Mouse (Mus musculus) forebrain, embryonic 12.5 days (tissue): ENCODE results near the gene Ddb2. TPM values are rescaled to one million over a fixed set of nuclear protein-coding genes. Genes with fewer than 3 reads are reported as not detected.

Experiments used
- ATAC-seq: fragments of 200-750 bp; cut with Nextera tagmentation; 2 replicates; pipeline ENCODE4 v1.8.0; 2017; ENCODE audit warnings: moderate TSS enrichment; ENCODE audit not compliant: low FRiP score
- H3K27ac ChIP-seq: fragments of 300-500 bp; sonication (generic); 2 replicates; pipeline ENCODE4 v1.5.1; 2016; ENCODE audit warnings: mild to moderate bottlenecking
- H3K27me3 ChIP-seq: fragments of 300-500 bp; sonication (generic); 2 replicates; pipeline ENCODE4 v1.6.1; 2016; ENCODE audit warnings: mild to moderate bottlenecking
- H3K36me3 ChIP-seq: fragments of 300-500 bp; sonication (generic); replicated peaks from 2 replicates; pipeline ENCODE4 v1.6.1; 2016; ENCODE audit warnings: mild to moderate bottlenecking
- H3K4me1 ChIP-seq: fragments of 300-500 bp; sonication (generic); 2 replicates; pipeline ENCODE4 v1.6.1; 2016
- H3K4me2 ChIP-seq: fragments of 300-500 bp; sonication (generic); 2 replicates; pipeline ENCODE4 v1.6.1; 2016; ENCODE audit warnings: mild to moderate bottlenecking, moderate library complexity
- H3K4me3 ChIP-seq: fragments of 300-500 bp; sonication (generic); replicated peaks from 2 replicates; pipeline ENCODE4 v1.5.1; 2016; ENCODE audit warnings: mild to moderate bottlenecking
- H3K9ac ChIP-seq: fragments of 300-500 bp; sonication (generic); 2 replicates; pipeline ENCODE4 v1.6.1; 2016; ENCODE audit warnings: mild to moderate bottlenecking
- H3K9me3 ChIP-seq: fragments of 300-500 bp; sonication (generic); 2 replicates; pipeline ENCODE4 v1.6.1; 2016
- WGBS: fragments of 180-500 bp; shearing (Covaris S2); methylation state at CpG from one replicate; pipeline ENCODE4 v1.1.7; 2016; 5-methylcytosine and 5-hydroxymethylcytosine counted together
- polyA plus RNA-seq: library from polyadenylated mRNA; unstranded; fragments of >200 nt; fragmentation: Nextera tagmentation; extraction: Ambion mirVana; gene quantifications from 2 replicates; pipeline ENCODE4 v1.2.1, GENCODE M21; 2016

Gene Ddb2
- polyA plus RNA-seq: 10.3 TPM in 2 replicates

DNA sequence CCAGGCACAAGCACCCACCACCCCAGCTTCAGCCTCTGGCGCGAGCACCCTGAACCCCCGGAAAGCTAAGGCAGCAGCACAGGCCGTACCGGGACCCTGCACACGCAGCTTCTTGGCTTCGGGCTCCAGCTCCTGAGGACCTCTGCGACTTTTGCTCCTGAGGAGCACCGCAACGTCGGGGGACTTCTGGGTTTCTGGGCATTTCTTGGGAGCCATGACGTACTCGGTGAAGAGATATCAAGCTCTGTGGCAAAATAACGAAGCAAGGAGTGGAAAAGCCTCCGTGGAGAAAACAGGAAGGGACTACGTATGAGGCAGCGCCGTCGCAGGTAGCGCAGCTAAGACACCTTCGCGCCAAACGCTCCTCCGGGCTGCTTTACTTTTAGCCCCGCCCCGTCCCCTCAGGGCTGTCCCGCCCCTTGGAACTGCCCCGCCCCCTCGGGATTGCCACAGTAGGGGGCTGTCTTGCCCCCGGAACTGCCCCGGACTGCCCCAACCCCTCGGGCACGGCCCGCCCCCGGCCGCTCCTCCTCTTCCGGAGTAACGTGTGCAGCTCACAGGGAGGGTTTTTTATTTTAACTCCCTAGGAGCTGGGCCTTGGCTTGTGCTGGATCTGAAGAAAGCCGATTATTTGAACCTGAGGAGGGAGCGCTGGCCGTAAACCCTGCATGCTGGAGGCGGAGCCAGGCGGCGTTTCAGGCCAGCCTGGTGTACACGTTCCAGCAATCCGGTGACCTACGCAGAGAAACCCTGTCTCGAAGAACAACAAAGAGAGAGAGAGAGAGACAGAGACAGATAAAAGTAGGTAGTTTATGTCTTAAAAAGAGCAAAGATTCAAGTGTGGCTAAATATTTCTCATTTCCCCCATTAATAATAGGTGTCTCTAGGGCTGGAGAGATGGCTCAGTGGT, at the start of gene Ddb2:
TSS of gene Ddb2 (minus strand) at position 382 of the 910 bp plus-strand sequence.
- peak; percentile 98 for ATAC-seq
- Histone ChIP-seq H3K36me3 (0 out of 2 replicates have a peak, but pooled peaks cover 4% of the 10 kb centered on the region), H3K4me3 (peak within 1 kb of the TSS; percentile 54), H3K9me3 (no peaks in the 10 kb centered on the region), H3K4me2 (peak within 1 kb of the TSS; percentile 77), H3K27me3 (no peaks in the 10 kb centered on the region), H3K27ac (peak within 1 kb of the TSS; percentile 95), H3K4me1 (peaks cover 10% of the 10 kb centered on the region; the same call in 1 of the 2 replicates), H3K9ac (peak within 1 kb of the TSS; percentile 70)
- under 1% methylated on average over 48 of the region's 48 CpGs for WGBS

DNA sequence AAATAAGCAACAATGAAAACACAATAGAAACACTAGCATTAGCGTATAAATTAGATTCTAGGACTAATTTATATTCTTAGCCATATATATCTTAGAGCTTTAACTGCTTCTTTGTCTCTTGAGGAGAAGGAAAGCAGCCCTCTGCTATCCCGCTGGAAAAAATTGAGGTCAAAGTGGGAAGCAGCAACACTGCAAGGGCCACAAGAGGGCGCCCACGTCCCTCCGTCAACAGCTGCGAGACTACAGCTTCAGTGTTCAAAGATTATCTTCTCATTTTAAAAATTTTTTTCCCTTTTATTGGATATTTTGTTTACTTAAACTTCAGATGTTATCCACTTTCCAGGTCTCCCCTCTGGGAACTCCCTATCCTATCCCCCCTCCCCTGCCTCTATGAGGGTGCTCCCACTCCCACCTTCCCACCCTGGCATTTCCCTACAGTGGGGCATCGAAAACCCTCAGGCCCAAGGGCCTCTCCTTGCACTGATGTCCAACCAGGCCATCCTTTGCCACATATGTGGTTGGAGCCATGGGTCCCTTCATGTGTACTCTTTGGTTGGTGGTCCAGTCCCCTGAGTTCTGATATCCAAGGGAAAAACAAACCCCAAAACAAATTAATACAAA, 49.2 kb upstream of the Ddb2 start:
- peaks cover 6% of the 10 kb centered on the region; the same call in 1 of the 2 replicates for H3K4me1 ChIP-seq
- H3K4me2 ChIP-seq: no peak overlapping the region
- H3K27ac ChIP-seq: no peak overlapping the region
- peak; percentile 64 for ATAC-seq
- H3K27me3 ChIP-seq: no peaks in the 10 kb centered on the region
- no peak overlapping the region for H3K4me3 ChIP-seq
- no peak overlapping the region for H3K9ac ChIP-seq
- no peaks in the 10 kb centered on the region for H3K9me3 ChIP-seq
- no peaks in the 10 kb centered on the region; the same call in 1 of the 2 replicates for H3K36me3 ChIP-seq
- 14% methylated on average over 7 of the region's 7 CpGs for WGBS

DNA sequence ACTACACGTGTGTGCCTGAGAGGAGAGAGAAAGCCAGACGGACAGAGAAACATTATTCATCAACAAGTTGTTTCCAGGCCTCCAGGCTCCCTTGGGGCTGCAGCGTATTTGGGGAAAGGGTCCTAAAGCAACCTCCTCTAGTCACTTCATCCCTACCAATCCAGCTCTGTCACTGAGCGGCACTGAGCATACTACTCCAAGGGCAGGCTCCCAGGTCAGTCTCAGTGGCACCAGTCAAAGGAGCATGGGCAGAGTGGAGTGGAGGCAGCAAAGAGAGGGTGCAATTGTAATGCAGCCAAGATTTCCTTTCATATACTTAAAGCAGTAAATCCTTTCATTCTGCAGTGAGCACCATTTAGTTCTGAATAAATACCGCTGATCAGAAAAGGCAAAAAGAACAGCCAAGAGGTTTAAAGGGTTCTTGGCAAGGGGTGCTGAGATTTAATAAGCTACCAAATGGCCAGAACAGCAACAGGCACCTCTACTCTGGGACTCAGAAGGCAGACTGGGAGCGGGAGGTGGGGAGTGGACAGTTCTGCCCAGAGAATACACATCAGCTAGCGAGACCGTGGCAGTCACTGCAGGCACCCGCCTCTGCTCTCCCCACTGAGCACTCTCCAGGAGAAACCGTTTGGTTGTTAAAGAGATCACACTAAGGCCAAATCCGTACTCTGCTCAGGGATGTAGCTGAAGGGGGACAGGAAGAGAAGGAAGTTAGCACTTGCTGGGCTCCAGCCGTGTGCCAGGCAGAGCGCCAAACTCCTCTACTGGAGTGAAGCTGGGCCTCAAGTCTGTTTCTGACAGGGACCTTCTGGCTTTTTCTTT, 47.8 kb upstream of the Ddb2 start:
- 70% methylated on average over 13 of the region's 13 CpGs for WGBS

DNA sequence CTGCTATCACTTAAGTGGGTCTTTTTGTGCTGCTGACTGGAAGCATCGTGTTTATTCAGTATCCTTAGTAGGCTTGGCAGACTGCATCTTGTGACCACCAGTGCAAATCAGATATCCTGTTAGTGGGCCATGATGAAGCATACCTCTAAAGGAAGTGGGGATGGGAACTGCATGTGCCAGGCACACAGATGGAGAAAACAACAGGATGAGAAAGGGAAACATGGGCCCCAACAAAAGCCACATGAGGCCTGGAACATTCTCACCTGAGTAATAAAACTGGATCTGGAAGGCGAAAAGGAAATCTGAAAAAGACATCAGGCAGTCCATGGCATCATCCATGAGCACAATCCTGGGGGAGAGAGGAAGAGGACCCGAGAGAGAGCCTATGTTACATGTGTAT, 47.2 kb upstream of the Ddb2 start:
- H3K4me1 ChIP-seq: peaks cover 6% of the 10 kb centered on the region; the same call in 1 of the 2 replicates
- H3K9me3 ChIP-seq: no peaks in the 10 kb centered on the region
- 83% methylated on average over 3 of the region's 3 CpGs for WGBS
- no peak overlapping the region for H3K27ac ChIP-seq
- H3K4me3 ChIP-seq: no peak overlapping the region
- ATAC-seq: no peak
- no peak overlapping the region for H3K4me2 ChIP-seq
- H3K36me3 ChIP-seq: no peaks in the 10 kb centered on the region; the same call in 1 of the 2 replicates
- no peaks in the 10 kb centered on the region for H3K27me3 ChIP-seq
- no peak overlapping the region for H3K9ac ChIP-seq

More for the DNA sequence above, 47.8 kb upstream of the Ddb2 start:
- no peak overlapping the region for H3K27ac ChIP-seq
- H3K27me3 ChIP-seq: no peaks in the 10 kb centered on the region
- H3K36me3 ChIP-seq: no peaks in the 10 kb centered on the region; the same call in 1 of the 2 replicates
- no peak overlapping the region for H3K4me2 ChIP-seq
- H3K9ac ChIP-seq: no peak overlapping the region
- H3K4me1 ChIP-seq: peaks cover 6% of the 10 kb centered on the region; the same call in 1 of the 2 replicates
- no peak for ATAC-seq
- no peaks in the 10 kb centered on the region for H3K9me3 ChIP-seq
- no peak overlapping the region for H3K4me3 ChIP-seq

DNA sequence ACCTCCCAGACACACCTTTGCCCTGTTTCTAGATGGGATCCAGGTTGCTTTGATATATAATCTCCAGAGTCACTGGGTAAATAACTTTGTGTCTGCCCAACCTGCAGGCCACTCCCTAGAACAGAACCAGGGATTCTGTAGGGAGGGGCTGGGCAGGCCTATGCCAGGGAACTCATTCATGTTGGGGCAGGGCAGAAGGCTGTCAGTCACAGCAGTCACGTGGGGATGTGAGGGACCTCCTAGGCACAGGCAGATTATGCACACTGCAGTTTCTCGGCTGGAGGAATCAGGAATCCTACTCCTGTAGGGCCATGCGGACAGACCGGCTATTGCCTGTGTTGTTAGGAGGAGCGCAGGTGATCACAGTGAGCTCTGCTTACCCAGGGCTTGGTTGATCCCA, 44.6 kb upstream of the Ddb2 start:
- Histone ChIP-seq H3K9ac (no peak overlapping the region), H3K27ac (no peak overlapping the region), H3K27me3 (no peaks in the 10 kb centered on the region), H3K9me3 (no peaks in the 10 kb centered on the region), H3K4me3 (no peak overlapping the region), H3K4me2 (no peak overlapping the region), H3K4me1 (peaks cover 6% of the 10 kb centered on the region; the same call in 1 of the 2 replicates), H3K36me3 (peaks cover 24% of the 10 kb centered on the region)
- 48% methylated on average over 5 of the region's 5 CpGs for WGBS
- ATAC-seq: no peak

DNA sequence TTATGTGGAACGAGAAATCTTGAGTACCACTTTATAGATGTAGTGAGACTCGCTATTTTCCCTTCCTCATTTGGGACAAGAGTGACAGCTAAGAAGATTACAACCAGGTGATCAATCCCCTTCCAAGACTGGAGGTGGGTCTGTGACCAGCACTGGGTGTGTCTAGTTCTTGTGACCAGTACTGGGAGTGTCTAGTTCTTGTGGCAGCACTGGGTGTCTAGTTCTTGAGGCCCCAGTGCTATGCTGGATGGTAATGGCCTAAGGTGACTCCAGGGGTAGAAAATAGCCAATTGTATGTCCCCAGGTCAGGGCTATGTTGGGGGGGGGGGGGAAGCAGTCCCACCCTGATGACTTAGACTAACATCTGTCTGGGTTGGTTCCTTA, 42.6 kb upstream of the Ddb2 start:
- WGBS: 79% methylated on average over 2 of the region's 2 CpGs
- Histone ChIP-seq H3K9me3 (no peaks in the 10 kb centered on the region), H3K4me1 (peaks cover 3% of the 10 kb centered on the region; the same call in 1 of the 2 replicates), H3K4me2 (no peak overlapping the region), H3K36me3 (peaks cover 44% of the 10 kb centered on the region), H3K27ac (no peak overlapping the region), H3K9ac (no peak overlapping the region), H3K27me3 (no peaks in the 10 kb centered on the region), H3K4me3 (no peak overlapping the region)
- peak; percentile 58; the same call in 1 of the 2 replicates for ATAC-seq

DNA sequence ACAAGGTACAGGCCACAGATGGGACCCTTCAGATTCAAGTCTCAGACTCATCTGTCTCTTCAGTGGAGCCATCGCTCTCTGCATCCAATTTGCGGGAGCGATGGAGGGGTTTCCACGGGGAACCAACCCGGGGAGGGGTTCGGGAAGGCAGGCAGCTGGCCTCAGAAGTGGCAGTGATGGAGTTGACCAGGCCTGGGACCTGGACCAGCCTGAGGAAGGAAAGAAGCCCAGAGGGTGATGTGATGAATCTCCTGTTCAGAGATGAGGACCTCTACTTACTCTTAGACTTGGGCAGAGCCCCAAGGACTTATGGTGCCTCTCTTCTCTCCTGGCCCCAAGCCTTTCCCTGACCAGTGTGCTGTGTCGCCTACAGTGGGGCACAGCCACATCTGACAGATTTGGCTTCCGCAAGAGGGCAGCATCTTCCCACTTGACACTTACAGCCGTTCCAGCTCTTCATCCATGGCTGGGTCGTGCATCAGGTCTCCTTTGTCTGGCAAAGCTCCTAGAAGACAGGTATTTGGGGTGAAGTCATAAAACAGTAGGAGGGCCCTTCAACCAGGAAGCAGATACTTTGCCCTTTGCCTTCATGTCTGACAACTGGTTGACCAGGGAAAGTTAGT, 42.1 kb upstream of the Ddb2 start:
- H3K9me3 ChIP-seq: no peaks in the 10 kb centered on the region
- no peak overlapping the region for H3K4me2 ChIP-seq
- 42% methylated on average over 10 of the region's 10 CpGs for WGBS
- H3K9ac ChIP-seq: no peak overlapping the region
- no peak overlapping the region for H3K4me3 ChIP-seq
- H3K27me3 ChIP-seq: no peaks in the 10 kb centered on the region
- peak; percentile 60 for ATAC-seq
- no peak overlapping the region for H3K27ac ChIP-seq
- 0 out of 2 replicates have a peak, but pooled peaks cover 3% of the 10 kb centered on the region for H3K4me1 ChIP-seq
- peaks cover 49% of the 10 kb centered on the region for H3K36me3 ChIP-seq

DNA sequence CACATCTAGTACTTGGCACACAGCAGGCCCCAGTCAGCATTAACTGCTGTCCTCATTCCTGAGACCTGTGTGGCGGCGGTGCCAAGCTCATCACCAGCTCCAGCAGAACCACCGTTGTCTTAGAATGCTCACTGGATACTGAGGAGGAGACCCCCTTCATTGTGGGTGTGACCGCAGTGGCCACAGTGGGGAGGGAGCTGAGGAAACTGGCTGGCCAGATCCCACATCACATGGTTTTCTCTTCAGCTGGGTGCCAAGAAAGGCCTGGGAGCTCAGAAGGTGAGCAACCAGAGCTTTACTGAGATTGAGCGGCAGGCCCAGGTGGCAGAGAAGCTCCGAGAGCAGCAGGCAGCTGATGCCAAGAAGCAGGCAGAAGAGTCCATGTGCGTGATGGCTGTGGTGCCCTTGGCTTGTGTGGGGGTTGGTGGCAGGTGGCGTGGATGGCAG, 32.9 kb upstream of the Ddb2 start:
- no peak overlapping the region for H3K4me3 ChIP-seq
- no peak for ATAC-seq
- no peak overlapping the region for H3K27ac ChIP-seq
- H3K9ac ChIP-seq: no peak overlapping the region
- no peaks in the 10 kb centered on the region for H3K9me3 ChIP-seq
- peaks cover 76% of the 10 kb centered on the region for H3K36me3 ChIP-seq
- WGBS: 96% methylated on average over 8 of the region's 8 CpGs
- no peak overlapping the region for H3K4me2 ChIP-seq
- no peaks in the 10 kb centered on the region for H3K27me3 ChIP-seq
- H3K4me1 ChIP-seq: peaks cover 12% of the 10 kb centered on the region

DNA sequence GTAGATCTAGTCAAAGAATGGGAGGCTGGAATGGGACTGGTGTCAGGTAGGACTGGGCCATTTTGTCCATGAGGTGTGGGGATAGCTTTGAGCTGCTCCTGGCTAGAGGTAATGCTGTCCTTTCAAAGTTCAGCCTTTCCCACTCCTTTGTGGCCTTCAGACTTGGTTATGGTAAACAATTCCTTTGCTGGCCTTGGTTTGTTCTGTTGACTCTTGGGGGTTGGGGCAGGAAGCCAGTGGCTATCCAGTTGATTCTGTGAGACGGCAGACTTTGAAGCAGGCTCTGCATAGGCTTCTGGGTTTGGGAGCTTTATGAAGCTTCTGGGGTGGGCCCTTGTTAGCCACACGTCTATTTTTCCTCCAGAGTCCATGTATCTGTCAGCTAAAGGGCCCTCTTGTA, 31.9 kb upstream of the Ddb2 start:
- Histone ChIP-seq H3K36me3 (peaks cover 66% of the 10 kb centered on the region), H3K9ac (no peak overlapping the region), H3K4me1 (peaks cover 19% of the 10 kb centered on the region), H3K4me2 (no peak overlapping the region), H3K27ac (no peak overlapping the region), H3K9me3 (no peaks in the 10 kb centered on the region), H3K27me3 (no peaks in the 10 kb centered on the region), H3K4me3 (no peak overlapping the region)
- WGBS: 84% methylated on average over 2 of the region's 2 CpGs
- ATAC-seq: no peak

DNA sequence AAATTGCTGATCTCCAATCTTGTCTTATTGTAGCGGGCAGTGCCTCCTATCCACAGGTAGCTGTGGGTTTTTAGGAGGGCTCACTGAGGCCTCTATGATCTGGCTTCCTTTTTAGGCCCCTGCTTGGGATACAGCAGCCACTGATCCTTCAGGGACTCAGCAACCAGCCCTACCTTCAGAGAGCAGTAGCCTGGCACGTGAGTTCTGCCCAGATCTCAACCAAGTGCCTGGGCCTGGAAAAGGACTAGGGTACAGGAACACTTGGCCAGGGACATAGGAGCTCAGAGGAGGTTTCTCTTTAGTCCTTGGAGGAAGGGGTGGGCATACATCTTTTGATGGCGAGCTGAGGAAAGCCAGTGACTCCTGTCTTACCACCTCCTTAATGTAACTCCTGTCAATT, 31.3 kb upstream of the Ddb2 start:
- H3K27ac ChIP-seq: no peak overlapping the region
- no peak overlapping the region for H3K4me3 ChIP-seq
- H3K4me1 ChIP-seq: peaks cover 19% of the 10 kb centered on the region
- H3K4me2 ChIP-seq: no peak overlapping the region
- 90% methylated on average over 3 of the region's 3 CpGs for WGBS
- ATAC-seq: no peak
- no peak overlapping the region for H3K9ac ChIP-seq
- H3K36me3 ChIP-seq: peaks cover 61% of the 10 kb centered on the region
- no peaks in the 10 kb centered on the region for H3K27me3 ChIP-seq
- H3K9me3 ChIP-seq: no peaks in the 10 kb centered on the region
